Mouse (Mus musculus): ENCODE measurements around the gene Rap1a. TPM values are rescaled to one million over a fixed set of nuclear protein-coding genes. Genes with fewer than 3 reads are reported as not detected.

Rap1a gene
- polyA plus RNA-seq, 1 experiment from 2014 or later: 106 TPM

DNA sequence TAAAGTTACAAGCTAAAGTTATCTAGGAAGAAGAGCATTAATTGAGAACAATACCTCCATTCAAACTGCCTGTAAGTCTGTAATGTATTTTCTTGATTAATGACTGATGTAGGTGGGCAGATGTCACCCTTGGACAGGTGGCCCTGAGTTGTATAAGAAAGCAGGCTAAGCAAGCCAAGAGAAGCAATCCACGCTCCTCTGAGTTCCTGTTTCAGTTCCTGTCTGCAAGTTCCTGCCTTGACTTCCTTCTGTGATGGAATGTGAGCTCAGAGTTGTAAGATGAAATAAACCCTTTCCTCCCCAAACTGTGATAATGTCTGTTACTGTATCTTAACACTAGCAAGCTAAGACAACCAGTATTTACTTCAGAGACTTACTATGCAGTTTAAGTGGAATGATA is 11.4 kb downstream of the Rap1a start:
- WGBS (ENCODE audit: insufficient replicate concordance): 83% methylated on average over 1 of the region's 1 CpGs
- ATAC-seq (ENCODE audit: insufficient read depth): no peak
- peaks cover 47% of the 10 kb centered on the region for H3K36me3 ChIP-seq (replicated peaks)
- H3K27ac ChIP-seq (replicated peaks): no peak overlapping the region
- H3K4me1 ChIP-seq (replicated peaks): peaks cover 20% of the 10 kb centered on the region
- H3K9me3 ChIP-seq (replicated peaks): no peaks in the 10 kb centered on the region
- H3K4me2 ChIP-seq: no peak overlapping the region
- H3K27me3 ChIP-seq: no peaks in the 10 kb centered on the region
- H3K4me3 ChIP-seq (replicated peaks): no peak overlapping the region
- H3K9ac ChIP-seq: no peak overlapping the region

DNA sequence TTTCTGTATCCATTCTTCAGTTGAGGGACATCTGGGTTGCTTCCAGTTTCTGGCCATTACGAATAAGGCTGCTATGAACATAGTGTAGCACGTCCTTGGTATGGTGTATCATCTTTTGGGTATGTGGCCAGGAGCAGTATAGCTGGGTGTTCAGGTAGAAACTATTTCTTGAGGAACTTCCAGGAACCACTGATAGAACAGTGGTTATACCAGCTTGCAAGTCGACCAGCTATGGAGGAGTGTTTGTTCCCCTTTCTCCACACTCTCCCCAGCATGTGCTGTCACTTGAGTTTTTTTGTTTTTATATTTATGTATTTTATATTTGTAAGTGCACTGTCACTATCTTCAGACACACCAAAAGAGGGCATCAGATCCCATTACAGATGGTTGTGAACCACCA is 13.8 kb downstream of the Rap1a start:
- peaks cover 45% of the 10 kb centered on the region for H3K36me3 ChIP-seq (replicated peaks)
- no peak overlapping the region for H3K4me2 ChIP-seq
- H3K4me1 ChIP-seq (replicated peaks): peaks cover 23% of the 10 kb centered on the region
- no peak overlapping the region for H3K9ac ChIP-seq
- H3K27me3 ChIP-seq: no peaks in the 10 kb centered on the region
- no peak overlapping the region for H3K27ac ChIP-seq (replicated peaks)
- H3K4me3 ChIP-seq (replicated peaks): no peak overlapping the region
- no peak for ATAC-seq (ENCODE audit: insufficient read depth)
- H3K9me3 ChIP-seq (replicated peaks): no peaks in the 10 kb centered on the region
- WGBS (ENCODE audit: insufficient replicate concordance): 69% methylated on average over 3 of the region's 3 CpGs

GRCm38 (mm10) chr3:105785865-105786264 is 15.3 kb downstream of the Rap1a start:
- Histone ChIP-seq H3K36me3 (replicated peaks) (peaks cover 35% of the 10 kb centered on the region), H3K4me2 (no peak overlapping the region), H3K27ac (replicated peaks) (no peak overlapping the region), H3K9me3 (replicated peaks) (no peaks in the 10 kb centered on the region), H3K4me3 (replicated peaks) (no peak overlapping the region), H3K9ac (no peak overlapping the region), H3K27me3 (no peaks in the 10 kb centered on the region), H3K4me1 (replicated peaks) (peaks cover 16% of the 10 kb centered on the region)
- no peak for ATAC-seq (ENCODE audit: insufficient read depth)

- no peak overlapping the region for H3K4me2 ChIP-seq
- peaks cover 27% of the 10 kb centered on the region for H3K36me3 ChIP-seq (replicated peaks)
- H3K4me1 ChIP-seq (replicated peaks): peaks cover 18% of the 10 kb centered on the region
- no peak overlapping the region for H3K9ac ChIP-seq
- H3K27me3 ChIP-seq: no peaks in the 10 kb centered on the region
- no peak for ATAC-seq (ENCODE audit: insufficient read depth)
- no peak overlapping the region for H3K4me3 ChIP-seq (replicated peaks)
- 63% methylated on average over 1 of the region's 1 CpGs for WGBS (ENCODE audit: insufficient replicate concordance)
- no peak overlapping the region; the same call in 1 of the 2 replicates for H3K27ac ChIP-seq (replicated peaks)
- no peaks in the 10 kb centered on the region for H3K9me3 ChIP-seq (replicated peaks)
These were observed 17.3 kb downstream of the Rap1a start for GRCm38 (mm10) chr3:105783809-105784208.

DNA sequence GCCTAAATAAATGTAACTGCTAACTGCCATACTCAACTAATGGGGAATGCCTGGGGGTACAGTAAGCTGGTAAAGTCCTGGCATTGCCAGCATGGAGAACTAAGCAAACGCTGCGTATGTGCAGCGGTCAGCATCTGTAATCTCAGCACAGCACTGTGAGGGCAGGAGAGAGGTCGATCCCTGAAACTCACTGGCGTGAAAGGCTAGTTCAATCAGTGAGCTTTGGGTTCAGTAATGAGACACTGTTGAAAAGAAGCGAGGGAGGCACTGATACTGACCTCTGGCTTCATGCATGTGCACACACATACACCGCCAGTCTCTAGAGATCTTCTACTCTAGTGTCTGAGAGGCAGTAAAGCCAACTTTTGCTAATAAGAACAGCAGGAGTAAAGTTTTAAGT is 18.7 kb downstream of the Rap1a start:
- ATAC-seq (ENCODE audit: insufficient read depth): no peak
- Histone ChIP-seq H3K27ac (replicated peaks) (no peak overlapping the region), H3K27me3 (no peaks in the 10 kb centered on the region), H3K4me2 (no peak overlapping the region), H3K4me1 (replicated peaks) (peaks cover 29% of the 10 kb centered on the region), H3K36me3 (replicated peaks) (peaks cover 14% of the 10 kb centered on the region; the same call in 1 of the 2 replicates), H3K9ac (no peak overlapping the region), H3K9me3 (replicated peaks) (no peaks in the 10 kb centered on the region), H3K4me3 (replicated peaks) (no peak overlapping the region)
- 74% methylated on average over 7 of the region's 7 CpGs for WGBS (ENCODE audit: insufficient replicate concordance)

- 94% methylated on average over 3 of the region's 3 CpGs for WGBS (ENCODE audit: insufficient replicate concordance)
- Histone ChIP-seq H3K27me3 (no peaks in the 10 kb centered on the region), H3K4me1 (replicated peaks) (peaks cover 32% of the 10 kb centered on the region), H3K36me3 (replicated peaks) (no peaks in the 10 kb centered on the region), H3K9ac (no peak overlapping the region), H3K4me2 (no peak overlapping the region), H3K9me3 (replicated peaks) (no peaks in the 10 kb centered on the region), H3K27ac (replicated peaks) (no peak overlapping the region), H3K4me3 (replicated peaks) (no peak overlapping the region)
- no peak for ATAC-seq (ENCODE audit: insufficient read depth)
These were observed 23.1 kb downstream of the Rap1a start for GRCm38 (mm10) chr3:105777997-105778396.

DNA sequence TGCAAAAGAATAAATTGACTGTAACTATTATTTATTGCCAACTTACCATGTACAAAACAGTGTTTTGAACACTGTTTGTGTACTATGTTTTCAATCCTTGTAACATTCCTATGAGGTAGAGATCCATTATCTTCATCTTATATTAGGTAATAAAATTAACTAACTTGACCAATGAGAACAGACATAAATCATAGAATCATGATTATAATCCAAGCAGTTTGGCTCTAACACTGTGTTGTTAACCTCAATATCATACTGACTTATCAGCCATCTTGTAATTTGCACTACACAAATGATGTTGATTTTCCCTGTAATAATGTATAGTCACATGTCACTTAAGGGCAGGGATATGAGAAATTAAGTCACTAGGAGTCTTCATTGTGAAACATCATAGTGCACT is 26.6 kb downstream of the Rap1a start:
- Histone ChIP-seq H3K4me2 (no peak overlapping the region), H3K27ac (replicated peaks) (no peak overlapping the region), H3K4me1 (replicated peaks) (peaks cover 38% of the 10 kb centered on the region), H3K9ac (no peak overlapping the region), H3K27me3 (no peaks in the 10 kb centered on the region), H3K4me3 (replicated peaks) (no peak overlapping the region), H3K9me3 (replicated peaks) (no peaks in the 10 kb centered on the region), H3K36me3 (replicated peaks) (no peaks in the 10 kb centered on the region)
- ATAC-seq (ENCODE audit: insufficient read depth): no peak

- Histone ChIP-seq H3K27me3 (no peaks in the 10 kb centered on the region), H3K27ac (replicated peaks) (no peak overlapping the region), H3K9ac (no peak overlapping the region), H3K36me3 (replicated peaks) (no peaks in the 10 kb centered on the region), H3K4me3 (replicated peaks) (no peak overlapping the region), H3K9me3 (replicated peaks) (no peaks in the 10 kb centered on the region), H3K4me1 (replicated peaks) (peaks cover 36% of the 10 kb centered on the region), H3K4me2 (no peak overlapping the region)
- no peak for ATAC-seq (ENCODE audit: insufficient read depth)
These were observed 29.6 kb downstream of the Rap1a start for GRCm38 (mm10) chr3:105771534-105771933.

GRCm38 (mm10) chr3:105770836-105771235 is 30.3 kb downstream of the Rap1a start:
- no peaks in the 10 kb centered on the region for H3K27me3 ChIP-seq
- WGBS (ENCODE audit: insufficient replicate concordance): 72% methylated on average over 1 of the region's 1 CpGs
- no peak overlapping the region for H3K27ac ChIP-seq (replicated peaks)
- no peaks in the 10 kb centered on the region for H3K36me3 ChIP-seq (replicated peaks)
- H3K4me3 ChIP-seq (replicated peaks): no peak overlapping the region
- H3K9me3 ChIP-seq (replicated peaks): no peaks in the 10 kb centered on the region
- H3K9ac ChIP-seq: no peak overlapping the region
- H3K4me2 ChIP-seq: no peak overlapping the region
- no peak for ATAC-seq (ENCODE audit: insufficient read depth)
- H3K4me1 ChIP-seq (replicated peaks): peaks cover 36% of the 10 kb centered on the region

DNA sequence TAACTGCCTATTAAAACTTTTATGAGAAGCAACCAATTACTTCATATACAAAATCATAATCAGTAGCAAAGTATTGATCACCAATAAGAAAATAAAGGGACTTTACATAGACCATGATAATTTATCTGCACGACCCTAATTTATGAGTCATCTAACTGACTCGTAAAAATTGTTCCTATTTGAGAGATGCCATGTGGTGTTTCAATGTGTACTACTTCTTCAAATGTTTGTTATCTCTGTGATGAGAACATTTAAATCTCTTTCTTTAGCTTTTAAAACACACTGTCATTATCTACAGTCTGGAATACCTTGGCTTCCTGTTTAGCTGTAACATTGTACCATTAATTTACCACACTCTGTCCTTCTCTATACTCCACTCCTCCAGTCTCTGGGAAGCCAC is 31.8 kb downstream of the Rap1a start:
- Histone ChIP-seq H3K27ac (replicated peaks) (no peak overlapping the region), H3K9ac (no peak overlapping the region), H3K4me3 (replicated peaks) (no peak overlapping the region), H3K27me3 (no peaks in the 10 kb centered on the region), H3K4me2 (no peak overlapping the region), H3K9me3 (replicated peaks) (no peaks in the 10 kb centered on the region), H3K36me3 (replicated peaks) (no peaks in the 10 kb centered on the region), H3K4me1 (replicated peaks) (peaks cover 39% of the 10 kb centered on the region)
- no peak for ATAC-seq (ENCODE audit: insufficient read depth)
- WGBS (ENCODE audit: insufficient replicate concordance): 42% methylated on average over 2 of the region's 2 CpGs

- Histone ChIP-seq H3K4me3 (replicated peaks) (no peak overlapping the region), H3K27ac (replicated peaks) (no peak overlapping the region; the same call in 1 of the 2 replicates), H3K9ac (no peak overlapping the region), H3K4me2 (peak overlapping the region; percentile 23; the same call in 1 of the 2 replicates), H3K4me1 (replicated peaks) (peaks cover 47% of the 10 kb centered on the region), H3K36me3 (replicated peaks) (no peaks in the 10 kb centered on the region), H3K9me3 (replicated peaks) (no peaks in the 10 kb centered on the region), H3K27me3 (no peaks in the 10 kb centered on the region)
- WGBS (ENCODE audit: insufficient replicate concordance): 15% methylated on average over 6 of the region's 6 CpGs
- peak; percentile 75 for ATAC-seq (ENCODE audit: insufficient read depth)
These were observed 32.6 kb downstream of the Rap1a start for GRCm38 (mm10) chr3:105768529-105768928.

- peak overlapping the region; percentile 19 for H3K4me2 ChIP-seq
- 18% methylated on average over 4 of the region's 4 CpGs for WGBS (ENCODE audit: insufficient replicate concordance)
- H3K27ac ChIP-seq (replicated peaks): peak overlapping the region; percentile 81
- H3K4me1 ChIP-seq (replicated peaks): peaks cover 58% of the 10 kb centered on the region
- no peak overlapping the region for H3K4me3 ChIP-seq (replicated peaks)
- no peaks in the 10 kb centered on the region for H3K27me3 ChIP-seq
- no peaks in the 10 kb centered on the region for H3K9me3 ChIP-seq (replicated peaks)
- H3K36me3 ChIP-seq (replicated peaks): 0 out of 2 replicates have a peak, but pooled peaks cover 3% of the 10 kb centered on the region
- ATAC-seq (ENCODE audit: insufficient read depth): peak; percentile 71
- 0 out of 2 replicates have a peak overlapping the region, but pooled peaks have one; percentile 8 for H3K9ac ChIP-seq
These were observed 37.8 kb downstream of the Rap1a start for GRCm38 (mm10) chr3:105763132-105763851.

Measured in liver, embryonic 15.5 days (tissue).